Mouse (Mus musculus) liver, embryonic 13.5 days (tissue): ENCODE data around the gene Pold3. TPM values are rescaled to one million over a fixed set of nuclear protein-coding genes. Genes with fewer than 3 reads are reported as not detected.
"Not testable (repeated sequence)": the region's sequence is repeated elsewhere in the genome, so short reads cannot be mapped to it uniquely, and the experiment has no call there.

Source experiments
- ATAC-seq: fragments of 200-750 bp; cut with Nextera tagmentation; 2 replicates; pipeline ENCODE4 v1.8.0; 2017; ENCODE audit warnings: low read depth, mild to moderate bottlenecking, moderate number of reproducible peaks, moderate library complexity
- DNase-seq: peaks from one replicate; pipeline ENCODE4 v3.0.0; 2022
- H3K27ac ChIP-seq: fragments of 300-500 bp; sonication (generic); 2 replicates; pipeline ENCODE4 v1.5.1; 2015; ENCODE audit warnings: moderate library complexity, mild to moderate bottlenecking, inconsistent platforms
- H3K27me3 ChIP-seq: fragments of 300-500 bp; sonication (generic); 2 replicates; pipeline ENCODE4 v1.6.1; 2015; ENCODE audit warnings: mild to moderate bottlenecking, inconsistent platforms
- H3K36me3 ChIP-seq: fragments of 300-500 bp; sonication (generic); 2 replicates; pipeline ENCODE4 v1.6.1; 2015; ENCODE audit warnings: mild to moderate bottlenecking, inconsistent platforms
- H3K4me1 ChIP-seq: fragments of 300-500 bp; sonication (generic); replicated peaks from 2 replicates; pipeline ENCODE4 v1.6.1; 2015; ENCODE audit warnings: inconsistent platforms
- H3K4me2 ChIP-seq: fragments of 300-500 bp; sonication (generic); 2 replicates; pipeline ENCODE4 v1.6.1; 2015; ENCODE audit warnings: inconsistent platforms, mild to moderate bottlenecking, moderate library complexity
- H3K4me3 ChIP-seq: fragments of 300-500 bp; sonication (generic); replicated peaks from 2 replicates; pipeline ENCODE4 v1.5.1; 2015; ENCODE audit warnings: mild to moderate bottlenecking, inconsistent platforms
- H3K9ac ChIP-seq: fragments of 300-500 bp; sonication (generic); 2 replicates; pipeline ENCODE4 v1.6.1; 2015; ENCODE audit warnings: mild to moderate bottlenecking, inconsistent platforms
- H3K9me3 ChIP-seq: fragments of 300-500 bp; sonication (generic); replicated peaks from 2 replicates; pipeline ENCODE4 v1.6.1; 2016; ENCODE audit warnings: inconsistent platforms
- WGBS: fragments of 180-500 bp; shearing (Covaris S2); methylation state at CpG from one replicate; pipeline ENCODE4 v1.1.7; 2015; ENCODE audit not compliant: insufficient replicate concordance; 5-methylcytosine and 5-hydroxymethylcytosine counted together
- polyA plus RNA-seq: library from polyadenylated mRNA; unstranded; fragments of >200 nt; fragmentation: Nextera tagmentation; extraction: Ambion mirVana; gene quantifications from 2 replicates; pipeline ENCODE4 v1.2.1, GENCODE M21; 2015

Gene Pold3
- polyA plus RNA-seq, 1 experiment from 2014 or later, result 54.4 TPM

- peaks cover 10% of the 10 kb centered on the region; the same call in 1 of the 2 replicates for H3K36me3 ChIP-seq
- no peaks in the 10 kb centered on the region for H3K4me1 ChIP-seq
- ATAC-seq (no peak), DNase-seq (no peak)
- H3K4me3 ChIP-seq, result no peak overlapping the region
- no peaks in the 10 kb centered on the region for H3K27me3 ChIP-seq
- H3K9ac ChIP-seq, result no peak overlapping the region
- no peaks in the 10 kb centered on the region for H3K9me3 ChIP-seq
- H3K4me2 ChIP-seq, result no peak overlapping the region
- WGBS, result 76% methylated on average over 2 of the region's 2 CpGs
- H3K27ac ChIP-seq, result no peak overlapping the region
These were observed 47.4 kb downstream of the Pold3 start for GRCm38 (mm10) chr7:100073959-100074358.

GRCm38 (mm10) chr7:100052991-100053390, 68.4 kb downstream of the Pold3 start:
- not testable (repeated sequence) for H3K27me3 ChIP-seq, H3K4me1 ChIP-seq, H3K4me2 ChIP-seq, H3K4me3 ChIP-seq, H3K9ac ChIP-seq, ATAC-seq, DNase-seq, H3K36me3 ChIP-seq, H3K9me3 ChIP-seq, H3K27ac ChIP-seq
- 65% methylated on average over 2 of the region's 2 CpGs for WGBS

- 43% methylated on average over 4 of the region's 4 CpGs for WGBS
- ATAC-seq, result no peak
- no peak overlapping the region for H3K4me3 ChIP-seq
These were observed 69.5 kb downstream of the Pold3 start for GRCm38 (mm10) chr7:100051904-100052303.

GRCm38 (mm10) chr7:100046486-100046885, 74.9 kb downstream of the Pold3 start:
- no peaks in the 10 kb centered on the region for H3K4me1 ChIP-seq
- H3K27me3 ChIP-seq, result peaks cover 24% of the 10 kb centered on the region
- no peaks in the 10 kb centered on the region for H3K36me3 ChIP-seq
- ATAC-seq (no peak), DNase-seq (no peak)
- H3K4me2 ChIP-seq, result no peak overlapping the region
- H3K27ac ChIP-seq, result no peak overlapping the region
- no peak overlapping the region for H3K4me3 ChIP-seq
- WGBS, result 40% methylated on average over 2 of the region's 2 CpGs
- H3K9ac ChIP-seq, result no peak overlapping the region
- no peaks in the 10 kb centered on the region for H3K9me3 ChIP-seq

More at GRCm38 (mm10) chr7:100051904-100052303, 69.5 kb downstream of the Pold3 start:
- H3K9ac ChIP-seq, result no peak overlapping the region
- no peaks in the 10 kb centered on the region for H3K27me3 ChIP-seq
- no peak for DNase-seq
- H3K4me1 ChIP-seq, result no peaks in the 10 kb centered on the region
- no peaks in the 10 kb centered on the region for H3K36me3 ChIP-seq
- H3K27ac ChIP-seq, result no peak overlapping the region
- no peak overlapping the region for H3K4me2 ChIP-seq
- H3K9me3 ChIP-seq, result no peaks in the 10 kb centered on the region

GRCm38 (mm10) chr7:100043605-100044031, 77.7 kb downstream of the Pold3 start:
- H3K9ac ChIP-seq, result no peak overlapping the region
- H3K4me3 ChIP-seq, result no peak overlapping the region
- WGBS, result 35% methylated on average over 4 of the region's 4 CpGs
- DNase-seq, result no peak
- peaks cover 24% of the 10 kb centered on the region for H3K27me3 ChIP-seq
- no peaks in the 10 kb centered on the region for H3K36me3 ChIP-seq
- H3K4me1 ChIP-seq, result no peaks in the 10 kb centered on the region
- H3K27ac ChIP-seq, result no peak overlapping the region
- H3K4me2 ChIP-seq, result no peak overlapping the region
- no peaks in the 10 kb centered on the region for H3K9me3 ChIP-seq
- ATAC-seq, result no peak

GRCm38 (mm10) chr7:100043096-100043495, 78.3 kb downstream of the Pold3 start:
- Histone ChIP-seq H3K27ac (no peak overlapping the region), H3K9ac (no peak overlapping the region), H3K9me3 (no peaks in the 10 kb centered on the region), H3K36me3 (no peaks in the 10 kb centered on the region), H3K4me3 (no peak overlapping the region), H3K4me2 (no peak overlapping the region), H3K27me3 (peaks cover 24% of the 10 kb centered on the region), H3K4me1 (no peaks in the 10 kb centered on the region)
- WGBS, result 66% methylated on average over 5 of the region's 5 CpGs
- no peak for ATAC-seq
- DNase-seq, result no peak

- peak overlapping the region; percentile 0; the same call in 1 of the 2 replicates for H3K4me2 ChIP-seq
- DNase-seq (no peak), ATAC-seq (no peak)
- no peak overlapping the region; the same call in 1 of the 2 replicates for H3K4me3 ChIP-seq
- peaks cover 24% of the 10 kb centered on the region for H3K27me3 ChIP-seq
- H3K4me1 ChIP-seq, result no peaks in the 10 kb centered on the region
- WGBS, result 22% methylated on average over 31 of the region's 31 CpGs
- H3K27ac ChIP-seq, result no peak overlapping the region
- no peaks in the 10 kb centered on the region for H3K9me3 ChIP-seq
- no peaks in the 10 kb centered on the region for H3K36me3 ChIP-seq
- H3K9ac ChIP-seq, result no peak overlapping the region
These were observed 79.2 kb downstream of the Pold3 start for GRCm38 (mm10) chr7:100042120-100042519.

GRCm38 (mm10) chr7:100036495-100036894, 84.9 kb downstream of the Pold3 start:
- WGBS, result 60% methylated on average over 3 of the region's 3 CpGs
- H3K36me3 ChIP-seq, result no peaks in the 10 kb centered on the region
- no peak overlapping the region for H3K4me2 ChIP-seq
- no peaks in the 10 kb centered on the region for H3K9me3 ChIP-seq
- no peak for DNase-seq
- H3K4me3 ChIP-seq, result no peak overlapping the region
- H3K27ac ChIP-seq, result no peak overlapping the region
- no peaks in the 10 kb centered on the region; the same call in 1 of the 2 replicates for H3K27me3 ChIP-seq
- H3K9ac ChIP-seq, result no peak overlapping the region
- H3K4me1 ChIP-seq, result no peaks in the 10 kb centered on the region
- no peak for ATAC-seq

GRCm38 (mm10) chr7:100036050-100036449, 85.3 kb downstream of the Pold3 start:
- Histone ChIP-seq H3K27me3 (no peaks in the 10 kb centered on the region), H3K36me3 (no peaks in the 10 kb centered on the region), H3K27ac (no peak overlapping the region), H3K4me1 (no peaks in the 10 kb centered on the region), H3K4me2 (no peak overlapping the region), H3K4me3 (no peak overlapping the region), H3K9me3 (no peaks in the 10 kb centered on the region), H3K9ac (no peak overlapping the region)
- DNase-seq (no peak), ATAC-seq (no peak)
- WGBS, result 76% methylated on average over 7 of the region's 7 CpGs

GRCm38 (mm10) chr7:100034815-100035463, 86.4 kb downstream of the Pold3 start:
- H3K9me3 ChIP-seq, result no peaks in the 10 kb centered on the region
- no peaks in the 10 kb centered on the region for H3K36me3 ChIP-seq
- H3K27ac ChIP-seq, result no peak overlapping the region
- WGBS, result 60% methylated on average over 11 of the region's 11 CpGs
- DNase-seq (no peak), ATAC-seq (no peak)
- no peaks in the 10 kb centered on the region for H3K27me3 ChIP-seq
- no peaks in the 10 kb centered on the region for H3K4me1 ChIP-seq
- no peak overlapping the region for H3K4me2 ChIP-seq
- no peak overlapping the region for H3K4me3 ChIP-seq
- no peak overlapping the region for H3K9ac ChIP-seq

GRCm38 (mm10) chr7:100033672-100034071, 87.7 kb downstream of the Pold3 start:
- no peak for ATAC-seq
- Histone ChIP-seq H3K9me3 (no peaks in the 10 kb centered on the region), H3K4me2 (no peak overlapping the region), H3K4me3 (no peak overlapping the region), H3K27ac (no peak overlapping the region), H3K9ac (no peak overlapping the region), H3K36me3 (no peaks in the 10 kb centered on the region), H3K4me1 (no peaks in the 10 kb centered on the region), H3K27me3 (no peaks in the 10 kb centered on the region)
- DNase-seq, result no peak
- WGBS, result 42% methylated on average over 5 of the region's 5 CpGs
